Mouse (Mus musculus) lung, postnatal 0 days (tissue): ENCODE measurements around the gene Ugt1a5. TPM values are rescaled to one million over a fixed set of nuclear protein-coding genes. Genes with fewer than 3 reads are reported as not detected.

Experiments used
- ATAC-seq: fragments of 200-750 bp; cut with Nextera tagmentation; 2 replicates; pipeline ENCODE4 v1.8.0; 2017; ENCODE audit warnings: moderate library complexity
- DNase-seq: peaks from one replicate; pipeline ENCODE4 v3.0.0-alpha.2; 2016; ENCODE audit warnings: low spot score
- H3K27ac ChIP-seq: fragments of 300-500 bp; sonication (generic); 2 replicates; pipeline ENCODE4 v1.5.1; 2014; ENCODE audit warnings: antibody characterized with exemption, mild to moderate bottlenecking, low read length, mixed read lengths
- H3K27me3 ChIP-seq: fragments of 300-500 bp; sonication (generic); replicated peaks from 2 replicates; pipeline ENCODE4 v1.6.1; 2014; ENCODE audit warnings: low read length, mixed read lengths; ENCODE audit not compliant: insufficient read depth
- H3K36me3 ChIP-seq: fragments of 300-500 bp; sonication (generic); 2 replicates; pipeline ENCODE4 v1.6.1; 2014; ENCODE audit warnings: low read length, mixed read lengths; ENCODE audit not compliant: insufficient read depth
- H3K4me1 ChIP-seq: fragments of 300-500 bp; sonication (generic); 2 replicates; pipeline ENCODE4 v1.6.1; 2014; ENCODE audit warnings: antibody characterized with exemption, low read depth, low read length, mixed read lengths; ENCODE audit not compliant: insufficient read depth
- H3K4me2 ChIP-seq: fragments of 300-500 bp; sonication (generic); replicated peaks from 2 replicates; pipeline ENCODE4 v1.6.1; 2014; ENCODE audit warnings: low read depth, mild to moderate bottlenecking, low read length, moderate library complexity, mixed read lengths
- H3K4me3 ChIP-seq: fragments of 300-500 bp; sonication (generic); 2 replicates; pipeline ENCODE4 v1.5.1; 2014; ENCODE audit warnings: low read depth, low read length
- H3K9ac ChIP-seq: fragments of 300-500 bp; sonication (generic); replicated peaks from 2 replicates; pipeline ENCODE4 v1.6.1; 2014; ENCODE audit warnings: low read depth, mild to moderate bottlenecking
- H3K9me3 ChIP-seq: fragments of 300-500 bp; sonication (generic); 2 replicates; pipeline ENCODE4 v1.6.1; 2016; ENCODE audit warnings: low read length, mixed read lengths
- CTCF ChIP-seq: IDR thresholded peaks from 2 replicates; pipeline ENCODE4 v1.5.1; 2016; ENCODE audit warnings: antibody characterized with exemption, mild to moderate bottlenecking
- EP300 ChIP-seq: IDR thresholded peaks from 2 replicates; pipeline ENCODE4 v1.6.1; 2016; ENCODE audit warnings: antibody characterized with exemption, mild to moderate bottlenecking, control low read depth
- WGBS: fragments of 180-500 bp; shearing (Covaris S2); extraction: QIAGEN DNeasy Blood & Tissue Kit; methylation state at CpG from one replicate; pipeline ENCODE4 v1.1.7; 2014; 5-methylcytosine and 5-hydroxymethylcytosine counted together
- polyA plus RNA-seq: library from polyadenylated mRNA; unstranded; fragments of >200 nt; fragmentation: Nextera tagmentation; extraction: Ambion mirVana; gene quantifications from 2 replicates; pipeline ENCODE4 v1.2.1, GENCODE M21; 2015

Gene Ugt1a5
- polyA plus RNA-seq, 1 experiment from 2014 or later = not detected

- Histone ChIP-seq H3K36me3 (no peaks in the 10 kb centered on the region), H3K9ac (no peak overlapping the region), H3K27me3 (no peaks in the 10 kb centered on the region), H3K4me3 (no peak overlapping the region), H3K27ac (no peak overlapping the region), H3K4me2 (no peak overlapping the region), H3K4me1 (no peaks in the 10 kb centered on the region), H3K9me3 (peaks cover 54% of the 10 kb centered on the region)
- WGBS = 71% methylated on average over 2 of the region's 2 CpGs
- DNase-seq (no peak), ATAC-seq (peak; percentile 3; the same call in 1 of the 2 replicates)
- TF ChIP-seq EP300 = no peak
- no peak for TF ChIP-seq CTCF
Measured at GRCm38 (mm10) chr1:88213766-88214461, 48.1 kb downstream of the Ugt1a5 start.

- Histone ChIP-seq H3K4me1 (no peaks in the 10 kb centered on the region), H3K27me3 (no peaks in the 10 kb centered on the region), H3K4me3 (no peak overlapping the region), H3K9ac (no peak overlapping the region), H3K27ac (no peak overlapping the region), H3K36me3 (no peaks in the 10 kb centered on the region), H3K9me3 (peaks cover 54% of the 10 kb centered on the region), H3K4me2 (no peak overlapping the region)
- TF ChIP-seq EP300 = no peak
- no peak for TF ChIP-seq CTCF
- ATAC-seq = no peak
- 72% methylated on average over 2 of the region's 2 CpGs for WGBS
- DNase-seq = peak; percentile 23
Measured at GRCm38 (mm10) chr1:88214462-88214952, 48.7 kb downstream of the Ugt1a5 start.

DNA sequence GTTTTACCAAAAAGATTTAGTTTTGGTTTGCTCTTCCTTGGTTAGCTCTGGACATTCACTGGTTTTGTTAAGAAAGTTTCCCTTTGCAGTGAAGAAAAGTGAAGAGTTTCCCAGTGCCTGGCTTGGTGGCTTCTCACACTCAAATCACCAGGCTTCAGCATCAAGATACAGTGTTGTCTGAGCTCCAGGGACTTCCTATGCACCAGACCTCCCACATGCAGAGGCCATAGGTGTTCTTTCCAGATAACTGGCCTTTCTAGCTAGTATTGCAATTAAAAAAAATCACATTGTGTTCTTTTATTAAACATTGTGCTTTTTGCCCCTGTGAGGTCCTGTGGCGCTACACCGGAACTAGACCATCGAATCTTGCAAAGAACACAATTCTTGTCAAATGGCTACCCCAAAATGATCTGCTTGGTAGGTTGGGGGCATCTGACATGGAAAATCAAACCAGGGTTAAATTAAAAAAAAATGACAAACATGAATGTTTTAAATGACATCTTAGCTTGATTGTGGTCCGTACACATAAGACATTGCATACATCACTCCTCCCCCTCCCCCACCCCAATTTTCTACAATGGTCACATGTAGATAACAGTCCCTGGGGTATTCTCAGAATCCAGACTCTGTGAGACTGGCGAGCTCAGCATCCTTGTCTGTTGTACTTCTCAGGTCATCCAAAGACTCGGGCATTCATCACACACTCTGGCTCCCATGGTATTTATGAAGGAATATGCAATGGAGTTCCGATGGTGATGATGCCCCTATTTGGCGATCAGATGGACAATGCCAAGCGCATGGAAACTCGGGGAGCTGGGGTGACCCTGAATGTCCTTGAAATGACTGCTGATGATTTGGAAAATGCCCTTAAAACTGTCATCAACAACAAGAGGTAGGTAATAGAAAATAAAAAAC is 49.9 kb downstream of the Ugt1a5 start:
- H3K4me2 ChIP-seq = no peak overlapping the region
- DNase-seq = peak; percentile 16
- H3K27ac ChIP-seq = no peak overlapping the region
- H3K27me3 ChIP-seq = no peaks in the 10 kb centered on the region
- no peak overlapping the region for H3K4me3 ChIP-seq
- H3K36me3 ChIP-seq = no peaks in the 10 kb centered on the region
- TF ChIP-seq EP300 (no peak), CTCF (no peak)
- no peaks in the 10 kb centered on the region for H3K4me1 ChIP-seq
- 61% methylated on average over 10 of the region's 10 CpGs for WGBS
- no peak for ATAC-seq
- H3K9me3 ChIP-seq = peaks cover 54% of the 10 kb centered on the region
- H3K9ac ChIP-seq = no peak overlapping the region

DNA sequence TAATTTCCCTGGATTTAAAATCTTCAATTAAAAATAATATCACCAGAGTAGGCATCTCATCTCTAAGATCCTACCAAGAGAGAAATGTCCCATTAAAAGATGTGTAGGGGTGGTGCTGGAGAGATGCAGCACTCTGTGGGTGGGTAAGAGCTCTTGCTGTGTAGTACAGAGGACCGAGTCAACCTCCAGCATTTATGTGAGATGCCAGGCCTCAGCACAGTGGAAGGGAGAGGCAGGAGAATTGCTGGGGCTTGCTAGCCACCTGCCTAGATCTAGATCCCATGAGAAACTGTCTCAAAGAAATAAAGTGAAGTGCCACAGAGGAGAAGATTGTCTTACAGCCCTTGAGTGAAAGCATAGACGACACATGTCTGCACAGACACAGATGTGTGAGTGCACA is 50.7 kb downstream of the Ugt1a5 start:
- 50% methylated on average over 2 of the region's 2 CpGs for WGBS
- H3K36me3 ChIP-seq = no peaks in the 10 kb centered on the region
- TF ChIP-seq CTCF = no peak
- TF ChIP-seq EP300 = no peak
- H3K27ac ChIP-seq = no peak overlapping the region
- peak; percentile 29 for DNase-seq
- no peak overlapping the region for H3K4me2 ChIP-seq
- no peaks in the 10 kb centered on the region for H3K4me1 ChIP-seq
- peaks cover 53% of the 10 kb centered on the region for H3K9me3 ChIP-seq
- H3K27me3 ChIP-seq = no peaks in the 10 kb centered on the region
- ATAC-seq = no peak
- H3K9ac ChIP-seq = no peak overlapping the region
- H3K4me3 ChIP-seq = no peak overlapping the region

DNA sequence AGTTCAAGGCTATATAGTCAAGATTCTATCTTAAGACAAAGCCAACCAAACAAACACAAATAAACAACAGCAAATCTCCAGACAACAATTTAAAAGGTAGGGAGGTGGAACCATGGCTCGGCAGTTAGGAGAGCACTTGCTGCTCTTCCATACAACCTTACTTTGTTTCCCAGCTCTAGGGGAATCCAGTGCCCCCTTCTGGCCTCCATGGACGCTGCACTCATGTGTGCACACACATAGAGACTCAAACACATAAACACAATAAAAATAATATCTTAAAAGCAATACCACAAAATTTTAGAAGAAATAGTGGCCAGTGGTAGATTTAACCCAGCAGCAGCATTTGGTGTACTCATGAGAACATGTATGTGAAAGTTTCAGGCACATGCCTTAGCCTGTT is 51.3 kb downstream of the Ugt1a5 start:
- Histone ChIP-seq H3K36me3 (no peaks in the 10 kb centered on the region), H3K9me3 (peaks cover 47% of the 10 kb centered on the region)

DNA sequence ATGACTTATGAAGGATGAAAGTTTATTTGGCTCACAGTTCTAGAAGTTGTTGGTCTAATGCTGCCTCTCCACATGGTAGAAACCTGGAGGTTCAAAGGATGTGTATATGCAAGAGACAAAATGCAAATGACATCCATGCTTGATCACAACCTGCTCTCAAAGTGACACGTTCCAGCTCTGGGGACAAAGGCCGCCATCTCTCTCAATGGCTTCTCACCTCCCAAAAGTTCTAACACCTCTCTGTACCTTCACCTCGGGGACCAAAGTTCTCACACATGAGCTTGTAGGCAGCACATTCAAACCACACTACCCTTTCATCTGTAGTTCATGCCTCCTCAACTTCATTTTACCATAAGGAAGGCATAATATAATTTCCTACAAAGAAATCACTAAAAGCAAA is 51.8 kb downstream of the Ugt1a5 start:
- TF ChIP-seq CTCF = no peak
- TF ChIP-seq EP300 = no peak
- no peak overlapping the region for H3K9ac ChIP-seq
- 36% methylated on average over 3 of the region's 3 CpGs for WGBS
- no peak overlapping the region for H3K4me2 ChIP-seq
- ATAC-seq (no peak), DNase-seq (peak; percentile 27)
- H3K36me3 ChIP-seq = no peaks in the 10 kb centered on the region
- no peaks in the 10 kb centered on the region for H3K27me3 ChIP-seq
- no peak overlapping the region for H3K4me3 ChIP-seq
- peaks cover 43% of the 10 kb centered on the region for H3K9me3 ChIP-seq
- H3K27ac ChIP-seq = no peak overlapping the region
- H3K4me1 ChIP-seq = no peaks in the 10 kb centered on the region

More for the DNA sequence above, 51.3 kb downstream of the Ugt1a5 start:
- Histone ChIP-seq H3K27ac (no peak overlapping the region), H3K4me3 (no peak overlapping the region), H3K4me2 (no peak overlapping the region), H3K9ac (no peak overlapping the region), H3K27me3 (no peaks in the 10 kb centered on the region), H3K4me1 (no peaks in the 10 kb centered on the region)
- WGBS = 52% methylated on average over 2 of the region's 2 CpGs
- TF ChIP-seq CTCF (peak; percentile 19; the same call in 1 of the 2 replicates), EP300 (no peak)
- ATAC-seq (no peak), DNase-seq (no peak)
